Mouse (Mus musculus): ENCODE measurements around the gene Zdbf2. TPM values are rescaled to one million over a fixed set of nuclear protein-coding genes. Genes with fewer than 3 reads are reported as not detected.

Gene Zdbf2
- polyA plus RNA-seq (2012; rRNA removed) = 0.44 and 0.91 TPM in 2 replicates

GRCm38 (mm10) chr1:63272741-63273338 lies at the start of gene Zdbf2:
TSS of gene Zdbf2 (plus strand) at chr1:63273265.

Other genes with a start within 250 kb of the Zdbf2 start
- 14.6 and 22.1 TPM in 2 replicates for gene Ino80d, start 158.6 kb upstream of the Zdbf2 start, polyA plus RNA-seq (2012; rRNA removed)
- 465 and 822 TPM in 2 replicates for gene Eef1b2, start 96.4 kb upstream of the Zdbf2 start, polyA plus RNA-seq (2012; rRNA removed)
- gene Ndufs1, start 96.4 kb upstream of the Zdbf2 start, polyA plus RNA-seq (2012; rRNA removed) = 17.7 and 22.0 TPM in 2 replicates
- 1.4 and 1.9 TPM in 2 replicates for gene Gpr1, start 58.7 kb upstream of the Zdbf2 start, polyA plus RNA-seq (2012; rRNA removed)
- 4.8 and 5.4 TPM in 2 replicates for gene Adam23, start 172.6 kb downstream of the Zdbf2 start, polyA plus RNA-seq (2012; rRNA removed)